Mouse (Mus musculus) midbrain, embryonic 15.5 days (tissue): Measurements from ENCODE around the gene Gpr25. TPM values are rescaled to one million over a fixed set of nuclear protein-coding genes. Genes with fewer than 3 reads are reported as not detected.
A peak's percentile ranks its signal among the peaks of the same experiment; 100 is the strongest.

ENCODE experiments used
- ATAC-seq: fragments of 200-750 bp; cut with Nextera tagmentation; replicated peaks from 2 replicates; pipeline ENCODE4 v1.8.0; 2017; ENCODE audit warnings: moderate TSS enrichment
- H3K27ac ChIP-seq: fragments of 300-500 bp; sonication (generic); 2 replicates; pipeline ENCODE4 v1.5.1; 2015; ENCODE audit warnings: mild to moderate bottlenecking, inconsistent platforms
- H3K27me3 ChIP-seq: fragments of 300-500 bp; sonication (generic); replicated peaks from 2 replicates; pipeline ENCODE4 v1.6.1; 2015; ENCODE audit warnings: inconsistent platforms
- H3K36me3 ChIP-seq: fragments of 300-500 bp; sonication (generic); replicated peaks from 2 replicates; pipeline ENCODE4 v1.6.1; 2015; ENCODE audit warnings: inconsistent platforms
- H3K4me1 ChIP-seq: fragments of 300-500 bp; sonication (generic); 2 replicates; pipeline ENCODE4 v1.6.1; 2015; ENCODE audit warnings: inconsistent platforms
- H3K4me2 ChIP-seq: fragments of 300-500 bp; sonication (generic); 2 replicates; pipeline ENCODE4 v1.6.1; 2015; ENCODE audit warnings: inconsistent platforms, mild to moderate bottlenecking, moderate library complexity
- H3K4me3 ChIP-seq: fragments of 300-500 bp; sonication (generic); 2 replicates; pipeline ENCODE4 v1.5.1; 2015; ENCODE audit warnings: mild to moderate bottlenecking, inconsistent platforms
- H3K9ac ChIP-seq: fragments of 300-500 bp; sonication (generic); 2 replicates; pipeline ENCODE4 v1.6.1; 2015; ENCODE audit warnings: mild to moderate bottlenecking, inconsistent platforms
- H3K9me3 ChIP-seq: fragments of 300-500 bp; sonication (generic); 2 replicates; pipeline ENCODE4 v1.6.1; 2016; ENCODE audit warnings: inconsistent platforms
- WGBS: fragments of 180-500 bp; shearing (Covaris S2); methylation state at CpG from one replicate; pipeline ENCODE4 v1.1.7; 2015; ENCODE audit warnings: mixed read lengths; 5-methylcytosine and 5-hydroxymethylcytosine counted together
- polyA plus RNA-seq: library from polyadenylated mRNA; unstranded; fragments of >200 nt; fragmentation: Nextera tagmentation; extraction: Ambion mirVana; gene quantifications from 2 replicates; pipeline ENCODE4 v1.2.1, GENCODE M21; 2015

Gene Gpr25
- polyA plus RNA-seq, 1 experiment from 2014 or later, result 0.62 TPM

DNA sequence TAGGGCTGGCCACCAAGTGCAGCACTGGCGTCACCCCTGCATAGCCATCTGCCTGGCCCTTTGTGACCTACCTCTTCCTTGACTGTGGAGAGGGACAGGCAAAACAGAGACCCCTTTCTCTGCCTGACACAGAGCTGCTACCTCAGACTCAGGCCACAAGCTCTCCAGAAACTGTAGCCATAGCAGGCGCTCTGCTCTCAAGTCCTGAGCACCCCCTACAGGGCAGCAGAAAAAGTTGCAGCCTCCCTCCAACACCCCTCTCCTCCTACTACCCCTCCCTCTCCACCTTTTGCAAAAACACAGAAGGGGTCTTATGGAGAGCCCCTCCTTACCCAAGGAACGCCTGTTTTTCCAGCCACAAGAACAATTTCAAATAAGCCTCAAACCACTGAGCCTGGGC is 47.9 kb downstream of the Gpr25 start, which contains the start of gene Mroh3:
Gene Mroh3 (minus strand): TSS at position 26 of the 400 bp plus-strand sequence.
- Histone ChIP-seq H3K27me3 (no peaks in the 10 kb centered on the region), H3K9me3 (no peaks in the 10 kb centered on the region), H3K36me3 (no peaks in the 10 kb centered on the region), H3K27ac (no peak within 1 kb of the TSS), H3K4me3 (no peak within 1 kb of the TSS), H3K4me2 (no peak within 1 kb of the TSS), H3K9ac (no peak within 1 kb of the TSS), H3K4me1 (no peaks in the 10 kb centered on the region)
- WGBS, result 40% methylated on average over 3 of the region's 3 CpGs
- ATAC-seq, result peak; percentile 62; the same call in 1 of the 2 replicates

Other genes starting within 250 kb of the Gpr25 start
- gene Ascl5, start 210.1 kb downstream of the Gpr25 start, polyA plus RNA-seq, result not detected in 2 replicates
- 0.12 and 0.17 TPM in 2 replicates for gene Cacna1s, start 208.1 kb downstream of the Gpr25 start, polyA plus RNA-seq
- 58.9 and 62.0 TPM in 2 replicates for gene Kif21b, start 129.5 kb downstream of the Gpr25 start, polyA plus RNA-seq
- gene Mroh3, start 48.0 kb downstream of the Gpr25 start, polyA plus RNA-seq, result not detected in 2 replicates
- 2.2 and 2.3 TPM in 2 replicates for gene Inava, start 26.6 kb downstream of the Gpr25 start, polyA plus RNA-seq
- 31.1 and 31.2 TPM in 2 replicates for gene Camsap2, start 85.2 kb upstream of the Gpr25 start, polyA plus RNA-seq
- 15.1 and 17.2 TPM in 2 replicates for gene Ddx59, start 154.4 kb upstream of the Gpr25 start, polyA plus RNA-seq
- 0.53 and 0.66 TPM in 2 replicates for gene Kif14, start 205.5 kb upstream of the Gpr25 start, polyA plus RNA-seq